Mouse (Mus musculus) intestine, embryonic 16.5 days (tissue): ENCODE results near the gene Eif3b. TPM values are rescaled to one million over a fixed set of nuclear protein-coding genes. Genes with fewer than 3 reads are reported as not detected.

Experiments
- microRNA-seq: library from miRNA; unstranded; fragments of <30 nt; microRNA quantifications from one replicate; pipeline ENCODE4, GENCODE M21; 2016
- polyA plus RNA-seq: library from polyadenylated mRNA; unstranded; fragments of >200 nt; fragmentation: Nextera tagmentation; extraction: Ambion mirVana; gene quantifications from 2 replicates; pipeline ENCODE4 v1.2.1, GENCODE M21; 2015

Gene Eif3b
- polyA plus RNA-seq, 1 experiment from 2014 or later: 85.2 TPM

Small RNA genes lying within 50 kb of the gene (microRNA-seq; reads per million reads assigned to microRNA genes)
- gene Mir7038: not detected

Other genes with a start within 250 kb of the Eif3b start
- 31.4 and 34.1 TPM in 2 replicates for gene Mad1l1, start 97.8 kb upstream of the Eif3b start, polyA plus RNA-seq
- gene Nudt1, start 97.7 kb upstream of the Eif3b start, polyA plus RNA-seq: 48.6 and 48.8 TPM in 2 replicates
- 18.3 and 19.6 TPM in 2 replicates for gene Mrm2, start 87.4 kb upstream of the Eif3b start, polyA plus RNA-seq
- 35.9 and 45.2 TPM in 2 replicates for gene Snx8, start 30.1 kb upstream of the Eif3b start, polyA plus RNA-seq
- not detected in 2 replicates for gene Gm4869, start 26.3 kb downstream of the Eif3b start, polyA plus RNA-seq
- gene Chst12, start 86.2 kb downstream of the Eif3b start, polyA plus RNA-seq: 19.9 and 21.0 TPM in 2 replicates
- gene Grifin, start 145.7 kb downstream of the Eif3b start, polyA plus RNA-seq: 0.70 and 0.80 TPM in 2 replicates
- gene Lfng, start 188.0 kb downstream of the Eif3b start, polyA plus RNA-seq: 11.9 and 13.4 TPM in 2 replicates
- 17.0 and 24.3 TPM in 2 replicates for gene Ttyh3, start 229.7 kb downstream of the Eif3b start, polyA plus RNA-seq